Mouse (Mus musculus) cerebellum, postnatal 36 days (tissue): ENCODE measurements around the gene Rnf186.
"Not testable (repeated sequence)": the region's sequence is repeated elsewhere in the genome, so short reads cannot be mapped to it uniquely, and the experiment has no call there.

Source experiments
- DNase-seq, 2 experiments: peaks; one replicate each; pipeline ENCODE4 v3.0.0; 2021 to 2022; ENCODE audit warnings: mixed read lengths in 2 of 2

The Rnf186 gene

GRCm38 (mm10) chr4:138972139-138972826, 5.4 kb downstream of the Rnf186 start:
- DNase-seq = peak in 1 of 2 experiments; percentile 9

GRCm38 (mm10) chr4:138972827-138973718, 6.2 kb downstream of the Rnf186 start, which contains the start of gene Tmco4:
Tmco4 (plus strand) TSS chr4:138972888.
- peak; percentile 4 to 17 for DNase-seq

GRCm38 (mm10) chr4:138973719-138974115, 6.8 kb downstream of the Rnf186 start:
- peak in 1 of 2 experiments; percentile 5 for DNase-seq

GRCm38 (mm10) chr4:138974540-138974939, 7.6 kb downstream of the Rnf186 start:
- DNase-seq = not testable (repeated sequence)

GRCm38 (mm10) chr4:138975194-138975593, 8.3 kb downstream of the Rnf186 start:
- no peak for DNase-seq

GRCm38 (mm10) chr4:138976046-138976445, 9.1 kb downstream of the Rnf186 start:
- DNase-seq = no peak

GRCm38 (mm10) chr4:138980021-138980420, 13.1 kb downstream of the Rnf186 start:
- DNase-seq = no peak

- no peak for DNase-seq
Measured at GRCm38 (mm10) chr4:138980771-138981420, 14.0 kb downstream of the Rnf186 start.

- DNase-seq = no peak
Measured at GRCm38 (mm10) chr4:138983422-138983821, 16.5 kb downstream of the Rnf186 start.

GRCm38 (mm10) chr4:138984744-138985143, 17.8 kb downstream of the Rnf186 start:
- DNase-seq = no peak

- no peak for DNase-seq
Measured at GRCm38 (mm10) chr4:138986280-138986679, 19.4 kb downstream of the Rnf186 start.

- no peak for DNase-seq
Measured at GRCm38 (mm10) chr4:138994389-138994788, 27.5 kb downstream of the Rnf186 start.

GRCm38 (mm10) chr4:138996410-138996809, 29.5 kb downstream of the Rnf186 start:
- no peak for DNase-seq

- no peak for DNase-seq
Measured at GRCm38 (mm10) chr4:138997121-138997520, 30.2 kb downstream of the Rnf186 start.

- DNase-seq = no peak
Measured at GRCm38 (mm10) chr4:138998611-138999010, 31.7 kb downstream of the Rnf186 start.

GRCm38 (mm10) chr4:139001026-139001425, 34.1 kb downstream of the Rnf186 start:
- no peak for DNase-seq

- DNase-seq = peak in 1 of 2 experiments; percentile 14
Measured at GRCm38 (mm10) chr4:139001433-139001832, 34.5 kb downstream of the Rnf186 start.

- DNase-seq = no peak
Measured at GRCm38 (mm10) chr4:139004067-139004466, 37.2 kb downstream of the Rnf186 start.

GRCm38 (mm10) chr4:139005214-139005613, 38.3 kb downstream of the Rnf186 start:
- no peak for DNase-seq

- DNase-seq = no peak
Measured at GRCm38 (mm10) chr4:139007353-139007752, 40.4 kb downstream of the Rnf186 start.

- no peak for DNase-seq
Measured at GRCm38 (mm10) chr4:139007981-139008536, 41.1 kb downstream of the Rnf186 start.

GRCm38 (mm10) chr4:139011201-139011702, 44.3 kb downstream of the Rnf186 start:
- DNase-seq = no peak

GRCm38 (mm10) chr4:139013281-139013680, 46.4 kb downstream of the Rnf186 start:
- DNase-seq = no peak
